Mouse (Mus musculus): ENCODE results near the gene Tesmin. TPM values are rescaled to one million over a fixed set of nuclear protein-coding genes. Genes with fewer than 3 reads are reported as not detected.

Gene Tesmin
- total and polyA plus RNA-seq, 2 experiments from 2014 or later = 1.1 to 2.9 TPM

DNA sequence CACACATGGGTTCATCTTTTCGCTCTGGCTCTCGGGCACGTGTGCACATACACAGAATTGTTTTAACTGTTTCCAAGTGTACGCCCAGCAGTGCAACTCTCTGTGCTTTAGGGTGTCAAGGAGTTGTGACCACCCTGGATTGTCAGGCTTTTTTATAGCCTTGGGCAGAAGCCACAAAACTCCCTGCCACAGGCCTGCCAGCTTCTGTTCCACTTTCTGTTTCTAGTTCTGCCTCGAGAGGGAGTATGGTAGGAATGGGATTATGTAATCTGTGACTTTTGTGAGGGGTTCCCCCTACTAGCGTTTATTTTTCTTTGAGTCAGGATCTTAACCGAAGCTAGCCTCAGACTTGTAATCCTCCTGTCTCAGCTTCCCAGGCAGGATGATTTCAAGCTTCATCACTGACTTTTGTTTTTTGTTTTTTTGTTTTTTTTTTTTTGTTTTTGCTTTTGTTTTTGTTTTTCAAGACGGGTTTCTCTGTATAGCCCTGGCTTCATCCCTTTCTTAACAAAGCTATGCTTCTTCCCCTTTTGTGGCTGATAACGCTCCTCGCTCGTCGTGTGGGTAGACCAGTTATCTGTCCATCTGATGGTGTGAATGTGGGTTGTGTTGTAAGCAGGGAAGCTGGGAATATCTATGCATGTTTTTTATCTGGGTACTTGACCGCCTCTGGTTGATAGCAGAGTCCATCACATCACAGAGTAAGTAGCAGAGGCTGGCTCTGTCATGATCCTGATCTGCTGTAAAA, 28.6 kb upstream of the Tesmin start:
- 0 out of 2 replicates have a peak, but pooled peaks cover 4% of the 10 kb centered on the region for H3K9me3 ChIP-seq (replicated peaks; ENCODE audit: control insufficient read depth, low read length)
- no peaks in the 10 kb centered on the region for H3K4me1 ChIP-seq (ENCODE audit: control insufficient read depth, insufficient read depth)
- H3K27me3 ChIP-seq (ENCODE audit: control insufficient read depth, insufficient read depth, low read length) = no peaks in the 10 kb centered on the region
- no peak for ATAC-seq (ENCODE audit: insufficient read depth, low read depth)
- H3K9ac ChIP-seq (replicated peaks; ENCODE audit: low read depth, low read length) = no peak overlapping the region
- WGBS = 80% methylated on average over 13 of the region's 13 CpGs
- no peak for DNase-seq (ENCODE audit: low spot score)
- no peak overlapping the region for H3K27ac ChIP-seq (ENCODE audit: low read depth)
- H3K4me3 ChIP-seq (ENCODE audit: low read depth, low read length) = no peak overlapping the region
- H3K36me3 ChIP-seq (replicated peaks; ENCODE audit: control insufficient read depth, insufficient read depth, low read length) = peaks cover 81% of the 10 kb centered on the region
- TF ChIP-seq CTCF (IDR thresholded peaks at IDR 0.05; ENCODE audit: low read depth) = no peak
- no peak for TF ChIP-seq EP300 (IDR thresholded peaks at IDR 0.05; ENCODE audit: low read depth)
- H3K4me2 ChIP-seq (ENCODE audit: low read depth, low read length) = no peak overlapping the region

GRCm38 (mm10) chr19:3363510-3363909, 25.1 kb upstream of the Tesmin start:
- 89% methylated on average over 4 of the region's 4 CpGs for WGBS

GRCm38 (mm10) chr19:3365089-3365488, 23.6 kb upstream of the Tesmin start:
- Histone ChIP-seq H3K27ac (ENCODE audit: low read depth) (no peak overlapping the region), H3K4me3 (ENCODE audit: low read depth, low read length) (no peak overlapping the region), H3K4me2 (ENCODE audit: low read depth, low read length) (no peak overlapping the region), H3K4me1 (ENCODE audit: control insufficient read depth, insufficient read depth) (no peaks in the 10 kb centered on the region), H3K9me3 (replicated peaks; ENCODE audit: control insufficient read depth, low read length) (0 out of 2 replicates have a peak, but pooled peaks cover 4% of the 10 kb centered on the region), H3K9ac (replicated peaks; ENCODE audit: low read depth, low read length) (no peak overlapping the region), H3K27me3 (ENCODE audit: control insufficient read depth, insufficient read depth, low read length) (no peaks in the 10 kb centered on the region), H3K36me3 (replicated peaks; ENCODE audit: control insufficient read depth, insufficient read depth, low read length) (peaks cover 94% of the 10 kb centered on the region)
- WGBS = 97% methylated on average over 3 of the region's 3 CpGs
- TF ChIP-seq EP300 (IDR thresholded peaks at IDR 0.05; ENCODE audit: low read depth) (no peak), CTCF (IDR thresholded peaks at IDR 0.05; ENCODE audit: low read depth) (no peak)
- DNase-seq (ENCODE audit: low spot score) = no peak
- ATAC-seq (ENCODE audit: insufficient read depth, low read depth) = no peak

More at GRCm38 (mm10) chr19:3363510-3363909, 25.1 kb upstream of the Tesmin start:
- TF ChIP-seq CTCF (IDR thresholded peaks at IDR 0.05; ENCODE audit: low read depth) (no peak), EP300 (IDR thresholded peaks at IDR 0.05; ENCODE audit: low read depth) (no peak)
- no peak overlapping the region for H3K9ac ChIP-seq (replicated peaks; ENCODE audit: low read depth, low read length)
- no peaks in the 10 kb centered on the region for H3K4me1 ChIP-seq (ENCODE audit: control insufficient read depth, insufficient read depth)
- H3K4me2 ChIP-seq (ENCODE audit: low read depth, low read length) = no peak overlapping the region
- H3K27ac ChIP-seq (ENCODE audit: low read depth) = no peak overlapping the region
- no peak overlapping the region for H3K4me3 ChIP-seq (ENCODE audit: low read depth, low read length)
- ATAC-seq (ENCODE audit: insufficient read depth, low read depth) = no peak
- H3K27me3 ChIP-seq (ENCODE audit: control insufficient read depth, insufficient read depth, low read length) = no peaks in the 10 kb centered on the region
- DNase-seq (ENCODE audit: low spot score) = no peak
- H3K36me3 ChIP-seq (replicated peaks; ENCODE audit: control insufficient read depth, insufficient read depth, low read length) = peaks cover 90% of the 10 kb centered on the region
- H3K9me3 ChIP-seq (replicated peaks; ENCODE audit: control insufficient read depth, low read length) = 0 out of 2 replicates have a peak, but pooled peaks cover 4% of the 10 kb centered on the region

GRCm38 (mm10) chr19:3368276-3368675, 20.4 kb upstream of the Tesmin start:
- H3K9me3 ChIP-seq (replicated peaks; ENCODE audit: control insufficient read depth, low read length) = 0 out of 2 replicates have a peak, but pooled peaks cover 4% of the 10 kb centered on the region
- no peaks in the 10 kb centered on the region for H3K4me1 ChIP-seq (ENCODE audit: control insufficient read depth, insufficient read depth)
- H3K4me3 ChIP-seq (ENCODE audit: low read depth, low read length) = no peak overlapping the region
- ATAC-seq (ENCODE audit: insufficient read depth, low read depth) (no peak), DNase-seq (ENCODE audit: low spot score) (no peak)
- TF ChIP-seq EP300 (IDR thresholded peaks at IDR 0.05; ENCODE audit: low read depth) (no peak), CTCF (IDR thresholded peaks at IDR 0.05; ENCODE audit: low read depth) (no peak)
- 89% methylated on average over 3 of the region's 3 CpGs for WGBS
- no peaks in the 10 kb centered on the region for H3K27me3 ChIP-seq (ENCODE audit: control insufficient read depth, insufficient read depth, low read length)
- no peak overlapping the region for H3K27ac ChIP-seq (ENCODE audit: low read depth)
- H3K4me2 ChIP-seq (ENCODE audit: low read depth, low read length) = no peak overlapping the region
- no peak overlapping the region for H3K9ac ChIP-seq (replicated peaks; ENCODE audit: low read depth, low read length)
- peaks cover 97% of the 10 kb centered on the region for H3K36me3 ChIP-seq (replicated peaks; ENCODE audit: control insufficient read depth, insufficient read depth, low read length)

GRCm38 (mm10) chr19:3373380-3373779, 15.3 kb upstream of the Tesmin start:
- Histone ChIP-seq H3K9me3 (replicated peaks; ENCODE audit: control insufficient read depth, low read length) (no peaks in the 10 kb centered on the region), H3K4me2 (ENCODE audit: low read depth, low read length) (no peak overlapping the region), H3K27ac (ENCODE audit: low read depth) (no peak overlapping the region), H3K4me3 (ENCODE audit: low read depth, low read length) (no peak overlapping the region), H3K27me3 (ENCODE audit: control insufficient read depth, insufficient read depth, low read length) (no peaks in the 10 kb centered on the region), H3K36me3 (replicated peaks; ENCODE audit: control insufficient read depth, insufficient read depth, low read length) (peaks cover 97% of the 10 kb centered on the region), H3K4me1 (ENCODE audit: control insufficient read depth, insufficient read depth) (no peaks in the 10 kb centered on the region), H3K9ac (replicated peaks; ENCODE audit: low read depth, low read length) (no peak overlapping the region)
- DNase-seq (ENCODE audit: low spot score) = no peak
- ATAC-seq (ENCODE audit: insufficient read depth, low read depth) = no peak
- TF ChIP-seq CTCF (IDR thresholded peaks at IDR 0.05; ENCODE audit: low read depth) (no peak), EP300 (IDR thresholded peaks at IDR 0.05; ENCODE audit: low read depth) (no peak)
- WGBS = 52% methylated on average over 12 of the region's 12 CpGs
